Mouse (Mus musculus): ENCODE measurements around the gene Slc7a1. TPM values are rescaled to one million over a fixed set of nuclear protein-coding genes. Genes with fewer than 3 reads are reported as not detected.
A peak's percentile ranks its signal among the peaks of the same experiment; 100 is the strongest.

Gene Slc7a1
- total and polyA plus RNA-seq, 2 experiments from 2014 or later, result 13.2 to 31.0 TPM

- whole genome bisulfite sequencing, result 21% methylated on average over 5 of the region's 5 CpGs
Observed at GRCm38 (mm10) chr5:148344374-148344773, 55.3 kb downstream of the Slc7a1 start.

GRCm38 (mm10) chr5:148342061-148342741 lies 57.5 kb downstream of the Slc7a1 start:
- H3K9me3 ChIP-seq (replicated peaks; ENCODE audit: control insufficient read depth, low read length), result no peaks in the 10 kb centered on the region

More at GRCm38 (mm10) chr5:148344374-148344773, 55.3 kb downstream of the Slc7a1 start:
- Histone ChIP-seq H3K27me3 (ENCODE audit: control insufficient read depth, insufficient read depth, low read length) (no peaks in the 10 kb centered on the region), H3K27ac (ENCODE audit: low read depth) (peak overlapping the region; percentile 90), H3K4me1 (ENCODE audit: control insufficient read depth, insufficient read depth) (peaks cover 54% of the 10 kb centered on the region), H3K36me3 (replicated peaks; ENCODE audit: control insufficient read depth, insufficient read depth, low read length) (0 out of 2 replicates have a peak, but pooled peaks cover 6% of the 10 kb centered on the region), H3K9ac (replicated peaks; ENCODE audit: low read depth, low read length) (no peak overlapping the region), H3K9me3 (replicated peaks; ENCODE audit: control insufficient read depth, low read length) (no peaks in the 10 kb centered on the region), H3K4me2 (ENCODE audit: low read depth, low read length) (no peak overlapping the region), H3K4me3 (ENCODE audit: low read depth, low read length) (no peak overlapping the region)
- no peak for TF ChIP-seq CTCF (IDR thresholded peaks at IDR 0.05; ENCODE audit: low read depth)
- no peak for TF ChIP-seq EP300 (IDR thresholded peaks at IDR 0.05; ENCODE audit: low read depth)
- peak; percentile 63 for DNase-seq (ENCODE audit: low spot score)
- ATAC-seq (ENCODE audit: insufficient read depth, low read depth), result no peak

GRCm38 (mm10) chr5:148339126-148339525 lies 60.6 kb downstream of the Slc7a1 start:
- ATAC-seq (ENCODE audit: insufficient read depth, low read depth) (no peak), DNase-seq (ENCODE audit: low spot score) (no peak)
- peaks cover 31% of the 10 kb centered on the region for H3K4me1 ChIP-seq (ENCODE audit: control insufficient read depth, insufficient read depth)
- no peaks in the 10 kb centered on the region for H3K27me3 ChIP-seq (ENCODE audit: control insufficient read depth, insufficient read depth, low read length)
- H3K27ac ChIP-seq (ENCODE audit: low read depth), result no peak overlapping the region
- TF ChIP-seq EP300 (IDR thresholded peaks at IDR 0.05; ENCODE audit: low read depth) (no peak), CTCF (IDR thresholded peaks at IDR 0.05; ENCODE audit: low read depth) (no peak)
- H3K9ac ChIP-seq (replicated peaks; ENCODE audit: low read depth, low read length), result no peak overlapping the region
- H3K4me3 ChIP-seq (ENCODE audit: low read depth, low read length), result no peak overlapping the region
- H3K36me3 ChIP-seq (replicated peaks; ENCODE audit: control insufficient read depth, insufficient read depth, low read length), result peaks cover 27% of the 10 kb centered on the region
- H3K4me2 ChIP-seq (ENCODE audit: low read depth, low read length), result no peak overlapping the region
- WGBS, result 87% methylated on average over 5 of the region's 5 CpGs
- no peaks in the 10 kb centered on the region for H3K9me3 ChIP-seq (replicated peaks; ENCODE audit: control insufficient read depth, low read length)

More at GRCm38 (mm10) chr5:148342061-148342741, 57.5 kb downstream of the Slc7a1 start:
- peak overlapping the region; percentile 90 for H3K27ac ChIP-seq (ENCODE audit: low read depth)
- H3K4me3 ChIP-seq (ENCODE audit: low read depth, low read length), result peak overlapping the region; percentile 44
- 14% methylated on average over 26 of the region's 26 CpGs for WGBS
- no peaks in the 10 kb centered on the region for H3K27me3 ChIP-seq (ENCODE audit: control insufficient read depth, insufficient read depth, low read length)
- H3K9ac ChIP-seq (replicated peaks; ENCODE audit: low read depth, low read length), result peak overlapping the region; percentile 50
- H3K36me3 ChIP-seq (replicated peaks; ENCODE audit: control insufficient read depth, insufficient read depth, low read length), result peaks cover 9% of the 10 kb centered on the region; the same call in 1 of the 2 replicates
- TF ChIP-seq CTCF (IDR thresholded peaks at IDR 0.05; ENCODE audit: low read depth), result no peak
- TF ChIP-seq EP300 (IDR thresholded peaks at IDR 0.05; ENCODE audit: low read depth), result peak; percentile 86
- DNase-seq (ENCODE audit: low spot score) (peak; percentile 98), ATAC-seq (ENCODE audit: insufficient read depth, low read depth) (peak; percentile 92)
- peaks cover 44% of the 10 kb centered on the region for H3K4me1 ChIP-seq (ENCODE audit: control insufficient read depth, insufficient read depth)
- H3K4me2 ChIP-seq (ENCODE audit: low read depth, low read length), result peak overlapping the region; percentile 64

- no peaks in the 10 kb centered on the region for H3K27me3 ChIP-seq (ENCODE audit: control insufficient read depth, insufficient read depth, low read length)
- ATAC-seq (ENCODE audit: insufficient read depth, low read depth) (peak; percentile 83), DNase-seq (ENCODE audit: low spot score) (peak; percentile 81)
- no peak overlapping the region for H3K4me3 ChIP-seq (ENCODE audit: low read depth, low read length)
- no peaks in the 10 kb centered on the region for H3K9me3 ChIP-seq (replicated peaks; ENCODE audit: control insufficient read depth, low read length)
- peaks cover 3% of the 10 kb centered on the region; the same call in 1 of the 2 replicates for H3K4me1 ChIP-seq (ENCODE audit: control insufficient read depth, insufficient read depth)
- peaks cover 51% of the 10 kb centered on the region for H3K36me3 ChIP-seq (replicated peaks; ENCODE audit: control insufficient read depth, insufficient read depth, low read length)
- H3K4me2 ChIP-seq (ENCODE audit: low read depth, low read length), result peak overlapping the region; percentile 24; the same call in 1 of the 2 replicates
- H3K27ac ChIP-seq (ENCODE audit: low read depth), result no peak overlapping the region
- TF ChIP-seq CTCF (IDR thresholded peaks at IDR 0.05; ENCODE audit: low read depth), result peak; percentile 92
- no peak for TF ChIP-seq EP300 (IDR thresholded peaks at IDR 0.05; ENCODE audit: low read depth)
- no peak overlapping the region for H3K9ac ChIP-seq (replicated peaks; ENCODE audit: low read depth, low read length)
- 24% methylated on average over 8 of the region's 8 CpGs for WGBS
Observed at GRCm38 (mm10) chr5:148332622-148332974, 67.1 kb downstream of the Slc7a1 start.

- DNase-seq (ENCODE audit: low spot score) (no peak), ATAC-seq (ENCODE audit: insufficient read depth, low read depth) (peak; percentile 51)
- Histone ChIP-seq H3K4me1 (ENCODE audit: control insufficient read depth, insufficient read depth) (peaks cover 3% of the 10 kb centered on the region; the same call in 1 of the 2 replicates), H3K4me2 (ENCODE audit: low read depth, low read length) (peak overlapping the region; percentile 24; the same call in 1 of the 2 replicates), H3K27ac (ENCODE audit: low read depth) (no peak overlapping the region), H3K27me3 (ENCODE audit: control insufficient read depth, insufficient read depth, low read length) (no peaks in the 10 kb centered on the region), H3K9me3 (replicated peaks; ENCODE audit: control insufficient read depth, low read length) (no peaks in the 10 kb centered on the region), H3K9ac (replicated peaks; ENCODE audit: low read depth, low read length) (no peak overlapping the region), H3K4me3 (ENCODE audit: low read depth, low read length) (no peak overlapping the region), H3K36me3 (replicated peaks; ENCODE audit: control insufficient read depth, insufficient read depth, low read length) (peaks cover 46% of the 10 kb centered on the region)
- TF ChIP-seq EP300 (IDR thresholded peaks at IDR 0.05; ENCODE audit: low read depth) (no peak), CTCF (IDR thresholded peaks at IDR 0.05; ENCODE audit: low read depth) (no peak)
- 64% methylated on average over 18 of the region's 18 CpGs for WGBS
Observed at GRCm38 (mm10) chr5:148331926-148332621, 67.6 kb downstream of the Slc7a1 start.
